Mouse (Mus musculus): ENCODE data around the gene Vmn1r112.
"Not testable (repeated sequence)": the region's sequence is repeated elsewhere in the genome, so short reads cannot be mapped to it uniquely, and the experiment has no call there.

GRCm38 (mm10) chr7:20786985-20787384 lies 16.0 kb downstream of the Vmn1r112 start, which contains the start of gene Vmn1r113:
- not testable (repeated sequence) for TF ChIP-seq CTCF (IDR thresholded peaks at IDR 0.05; ENCODE audit: extremely low read depth, insufficient read depth, insufficient read length, insufficient replicate concordance); POLR2A (IDR thresholded peaks at IDR 0.05; ENCODE audit: low read depth, low read length)
